Mouse (Mus musculus): ENCODE results near the gene Dab1.

DNA sequence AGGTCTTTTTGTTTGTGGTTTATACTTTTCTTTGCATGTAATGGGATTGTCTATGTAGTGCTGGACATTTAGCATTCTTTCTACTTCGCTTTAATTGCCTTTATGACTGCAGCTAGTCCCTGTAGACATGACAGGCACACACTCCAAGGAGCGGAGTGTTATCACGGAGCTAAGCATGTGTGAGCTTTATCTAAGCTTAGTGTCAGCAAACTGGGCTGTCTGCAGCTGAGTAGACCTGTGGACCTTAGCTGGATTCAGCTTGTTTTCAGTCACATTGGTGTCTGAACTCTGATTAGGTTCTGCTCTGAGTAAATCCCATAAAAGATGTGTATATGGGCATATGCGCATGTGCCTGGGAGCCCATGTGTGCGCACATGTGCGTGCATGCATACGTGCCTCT lies 810.0 kb downstream of the Dab1 start:
- no peak for TF ChIP-seq CTCF (IDR thresholded peaks at IDR 0.05; ENCODE audit: control insufficient read depth, insufficient read depth, low read length)
- no peak for TF ChIP-seq POLR2A (IDR thresholded peaks at IDR 0.05; ENCODE audit: borderline replicate concordance, control insufficient read depth, low read depth, low read length)
